Mouse (Mus musculus) layer of hippocampus, postnatal 36 days (tissue): ENCODE data around the gene Slc47a1. TPM values are rescaled to one million over a fixed set of nuclear protein-coding genes. Genes with fewer than 3 reads are reported as not detected.
"Not testable (repeated sequence)": the region's sequence is repeated elsewhere in the genome, so short reads cannot be mapped to it uniquely, and the experiment has no call there.

Source experiments
- DNase-seq, 2 experiments: peaks; one replicate each; pipeline ENCODE4 v3.0.0; 2022
- total RNA-seq, 2 experiments: library from RNA; stranded (reverse); gene quantifications; 2 replicates each; pipeline ENCODE4 v1.2.3; 2021

The Slc47a1 gene
- total RNA-seq, 2 experiments from 2014 or later, result 0.40 to 3.5 TPM

GRCm38 (mm10) chr11:61316864-61317263 lies 61.3 kb downstream of the Slc47a1 start:
- no peak for DNase-seq

- DNase-seq, result no peak
Observed at GRCm38 (mm10) chr11:61310321-61310720, 67.8 kb downstream of the Slc47a1 start.

- no peak for DNase-seq
Observed at GRCm38 (mm10) chr11:61309831-61310230, 68.3 kb downstream of the Slc47a1 start.

GRCm38 (mm10) chr11:61307795-61308194 lies 70.3 kb downstream of the Slc47a1 start:
- DNase-seq, result no peak

GRCm38 (mm10) chr11:61305377-61305776 lies 72.8 kb downstream of the Slc47a1 start:
- no peak for DNase-seq

GRCm38 (mm10) chr11:61304535-61304934 lies 73.6 kb downstream of the Slc47a1 start:
- DNase-seq, result not testable (repeated sequence)

GRCm38 (mm10) chr11:61300716-61301392 lies 77.3 kb downstream of the Slc47a1 start:
- no peak for DNase-seq

- no peak for DNase-seq
Observed at GRCm38 (mm10) chr11:61300205-61300604, 77.9 kb downstream of the Slc47a1 start.

GRCm38 (mm10) chr11:61297901-61298300 lies 80.2 kb downstream of the Slc47a1 start:
- DNase-seq, result no peak

- DNase-seq, result no peak
Observed at GRCm38 (mm10) chr11:61297326-61297725, 80.8 kb downstream of the Slc47a1 start.

GRCm38 (mm10) chr11:61296556-61296955 lies 81.6 kb downstream of the Slc47a1 start:
- DNase-seq, result no peak

GRCm38 (mm10) chr11:61295556-61295955 lies 82.6 kb downstream of the Slc47a1 start:
- no peak for DNase-seq

- DNase-seq, result no peak
Observed at GRCm38 (mm10) chr11:61294431-61294830, 83.7 kb downstream of the Slc47a1 start.

Other genes starting within 250 kb of the Slc47a1 start
- 100 to 1,000 TPM; 211 to 228 TPM for gene Usp22, start 203.3 kb downstream of the Slc47a1 start, total RNA-seq
- 1 to 10 TPM in 1 of 2 experiments, under 1 TPM in 1; 0.86 to 1.2 TPM for gene Aldh3a1, start 170.8 kb downstream of the Slc47a1 start, total RNA-seq
- 10 to 100 TPM; 57.8 to 60.8 TPM for gene Aldh3a2, start 110.9 kb downstream of the Slc47a1 start, total RNA-seq
- gene Slc47a2, start 35.5 kb downstream of the Slc47a1 start, total RNA-seq, result under 1 TPM in 1 of 2 experiments, not detected in 1; 0.15 TPM
- gene Rnf112, start 75.8 kb upstream of the Slc47a1 start, total RNA-seq, result 100 to 1,000 TPM; 542 to 544 TPM
- 1 to 10 TPM; 4.6 to 5.4 TPM for gene Mfap4, start 107.1 kb upstream of the Slc47a1 start, total RNA-seq
- gene Mapk7, start 116.1 kb upstream of the Slc47a1 start, total RNA-seq, result 10 to 100 TPM; 28.8 to 33.1 TPM
- 10 to 100 TPM; 42.6 TPM for gene B9d1, start 126.8 kb upstream of the Slc47a1 start, total RNA-seq
- gene Epn2, start 201.3 kb upstream of the Slc47a1 start, total RNA-seq, result 100 to 1,000 TPM; 178 to 185 TPM